Mouse (Mus musculus) forebrain, embryonic 10.5 days (tissue): Measurements from ENCODE around the gene Duxf3. TPM values are rescaled to one million over a fixed set of nuclear protein-coding genes. Genes with fewer than 3 reads are reported as not detected.

ENCODE experiments used
- DNase-seq: peaks from one replicate; pipeline ENCODE4 v3.0.0-alpha.2; 2017; ENCODE audit warnings: low spot score; ENCODE audit errors: extremely low spot score
- H3K27ac ChIP-seq: fragments of 300-500 bp; sonication (generic); 2 replicates; pipeline ENCODE4 v1.5.1; 2016; ENCODE audit warnings: mild to moderate bottlenecking
- H3K27me3 ChIP-seq: fragments of 300-500 bp; sonication (generic); 2 replicates; pipeline ENCODE4 v1.6.1; 2016; ENCODE audit warnings: mild to moderate bottlenecking; ENCODE audit not compliant: poor library complexity, severe bottlenecking
- H3K36me3 ChIP-seq: fragments of 300-500 bp; sonication (generic); replicated peaks from 2 replicates; pipeline ENCODE4 v1.6.1; 2016; ENCODE audit warnings: mild to moderate bottlenecking, moderate library complexity
- H3K4me1 ChIP-seq: fragments of 300-500 bp; sonication (generic); 2 replicates; pipeline ENCODE4 v1.6.1; 2016
- H3K4me3 ChIP-seq: fragments of 300-500 bp; sonication (generic); 2 replicates; pipeline ENCODE4 v1.5.1; 2016; ENCODE audit warnings: mild to moderate bottlenecking, moderate library complexity
- H3K9me3 ChIP-seq: fragments of 300-500 bp; sonication (generic); 2 replicates; pipeline ENCODE4 v1.6.1; 2016; ENCODE audit warnings: mild to moderate bottlenecking, moderate library complexity
- WGBS: fragments of 180-500 bp; shearing (Covaris S2); methylation state at CpG from one replicate; pipeline ENCODE4 v1.1.7; 2016; 5-methylcytosine and 5-hydroxymethylcytosine counted together
- polyA plus RNA-seq: library from polyadenylated mRNA; unstranded; fragments of >200 nt; fragmentation: Nextera tagmentation; extraction: Ambion mirVana; gene quantifications from 2 replicates; pipeline ENCODE4 v1.2.1, GENCODE M21; 2016

Duxf3 gene
- polyA plus RNA-seq, 1 experiment from 2014 or later, result not detected

GRCm38 (mm10) chr10:58214934-58215333 lies 17.5 kb downstream of the Duxf3 start:
- H3K4me1 ChIP-seq, result no peaks in the 10 kb centered on the region
- DNase-seq, result no peak
- H3K4me3 ChIP-seq, result no peak overlapping the region
- peaks cover 19% of the 10 kb centered on the region for H3K9me3 ChIP-seq
- H3K27ac ChIP-seq, result no peak overlapping the region
- no peaks in the 10 kb centered on the region for H3K36me3 ChIP-seq
- no peaks in the 10 kb centered on the region for H3K27me3 ChIP-seq
- 81% methylated on average over 5 of the region's 5 CpGs for WGBS

GRCm38 (mm10) chr10:58214497-58214896 lies 18.0 kb downstream of the Duxf3 start:
- Histone ChIP-seq H3K27ac (no peak overlapping the region), H3K9me3 (peaks cover 23% of the 10 kb centered on the region), H3K36me3 (no peaks in the 10 kb centered on the region), H3K27me3 (no peaks in the 10 kb centered on the region), H3K4me1 (no peaks in the 10 kb centered on the region), H3K4me3 (no peak overlapping the region)
- DNase-seq, result no peak

GRCm38 (mm10) chr10:58212230-58212629 lies 20.2 kb downstream of the Duxf3 start:
- WGBS, result 79% methylated on average over 7 of the region's 7 CpGs

GRCm38 (mm10) chr10:58211213-58211612 lies 21.3 kb downstream of the Duxf3 start:
- Histone ChIP-seq H3K36me3 (no peaks in the 10 kb centered on the region), H3K4me1 (no peaks in the 10 kb centered on the region), H3K4me3 (no peak overlapping the region), H3K9me3 (peaks cover 40% of the 10 kb centered on the region), H3K27me3 (no peaks in the 10 kb centered on the region), H3K27ac (no peak overlapping the region)
- WGBS, result 91% methylated on average over 2 of the region's 2 CpGs
- no peak for DNase-seq

More at GRCm38 (mm10) chr10:58212230-58212629, 20.2 kb downstream of the Duxf3 start:
- Histone ChIP-seq H3K36me3 (no peaks in the 10 kb centered on the region), H3K4me1 (no peaks in the 10 kb centered on the region), H3K4me3 (no peak overlapping the region), H3K9me3 (peaks cover 30% of the 10 kb centered on the region), H3K27ac (no peak overlapping the region), H3K27me3 (no peaks in the 10 kb centered on the region)
- DNase-seq, result no peak

- Histone ChIP-seq H3K27me3 (no peaks in the 10 kb centered on the region), H3K4me1 (no peaks in the 10 kb centered on the region), H3K27ac (no peak overlapping the region), H3K36me3 (no peaks in the 10 kb centered on the region), H3K9me3 (peaks cover 45% of the 10 kb centered on the region), H3K4me3 (no peak overlapping the region)
- 67% methylated on average over 1 of the region's 1 CpGs for WGBS
- no peak for DNase-seq
Measured at GRCm38 (mm10) chr10:58210514-58210913, 22.0 kb downstream of the Duxf3 start.

GRCm38 (mm10) chr10:58209710-58210467 lies 22.6 kb downstream of the Duxf3 start:
- H3K4me1 ChIP-seq, result no peaks in the 10 kb centered on the region
- peaks cover 45% of the 10 kb centered on the region for H3K9me3 ChIP-seq
- H3K27me3 ChIP-seq, result no peaks in the 10 kb centered on the region
- H3K36me3 ChIP-seq, result no peaks in the 10 kb centered on the region
- no peak overlapping the region for H3K4me3 ChIP-seq
- H3K27ac ChIP-seq, result no peak overlapping the region
- WGBS, result 80% methylated on average over 2 of the region's 2 CpGs
- no peak for DNase-seq

- Histone ChIP-seq H3K4me3 (no peak overlapping the region), H3K36me3 (no peaks in the 10 kb centered on the region), H3K4me1 (no peaks in the 10 kb centered on the region), H3K27ac (no peak overlapping the region), H3K27me3 (no peaks in the 10 kb centered on the region), H3K9me3 (peaks cover 34% of the 10 kb centered on the region)
- WGBS, result 90% methylated on average over 4 of the region's 4 CpGs
- DNase-seq, result no peak
Measured at GRCm38 (mm10) chr10:58206639-58207404, 25.7 kb downstream of the Duxf3 start.

- Histone ChIP-seq H3K36me3 (no peaks in the 10 kb centered on the region), H3K9me3 (peaks cover 31% of the 10 kb centered on the region), H3K4me3 (no peak overlapping the region), H3K27me3 (no peaks in the 10 kb centered on the region), H3K27ac (no peak overlapping the region), H3K4me1 (no peaks in the 10 kb centered on the region)
- WGBS, result 47% methylated on average over 1 of the region's 1 CpGs
- DNase-seq, result no peak
Measured at GRCm38 (mm10) chr10:58205986-58206385, 26.5 kb downstream of the Duxf3 start.

Other genes starting within 250 kb of the Duxf3 start
- not detected in 2 replicates for gene AW822073, start 7.7 kb downstream of the Duxf3 start, polyA plus RNA-seq
- gene Gm4981, start 4.0 kb upstream of the Duxf3 start, polyA plus RNA-seq, result not detected in 2 replicates
- gene Gcc2, start 22.8 kb upstream of the Duxf3 start, polyA plus RNA-seq, result 46.1 and 52.5 TPM in 2 replicates
- 98.1 and 102 TPM in 2 replicates for gene Lims1, start 90.8 kb upstream of the Duxf3 start, polyA plus RNA-seq
- 29.0 and 30.5 TPM in 2 replicates for gene Ranbp2, start 214.2 kb upstream of the Duxf3 start, polyA plus RNA-seq